Mouse (Mus musculus) myocyte (in vitro differentiated cells): ENCODE results near the gene Carns1.
"Not testable (repeated sequence)": the region's sequence is repeated elsewhere in the genome, so short reads cannot be mapped to it uniquely, and the experiment has no call there.

Experiments used
- CEBPB ChIP-seq: IDR thresholded peaks from 2 replicates; pipeline ENCODE4 v1.6.1; 2011; ENCODE audit warnings: mild to moderate bottlenecking, moderate library complexity; ENCODE audit not compliant: poor library complexity, insufficient read depth, severe bottlenecking
- E2F4 ChIP-seq: IDR thresholded peaks from one replicate; pipeline ENCODE4 v1.6.1; 2011; ENCODE audit warnings: mild to moderate bottlenecking, control low read depth, moderate library complexity; ENCODE audit not compliant: insufficient read depth
- MAX ChIP-seq: IDR thresholded peaks from one replicate; pipeline ENCODE4 v1.6.1; 2011; ENCODE audit warnings: low read depth, mild to moderate bottlenecking, control low read depth
- MYOD1 ChIP-seq, 3 experiments: IDR thresholded peaks; one replicate each; pipeline ENCODE4 v1.6.1; 2011; ENCODE audit warnings: control low read depth in 2 of 3, low read depth in 2 of 3, mild to moderate bottlenecking in 2 of 3, moderate library complexity in 1 of 3; ENCODE audit not compliant: insufficient read length in 2 of 3, control insufficient read depth in 1 of 3
- POLR2A ChIP-seq: IDR thresholded peaks from one replicate; pipeline ENCODE4 v1.6.1; 2011; ENCODE audit warnings: low read depth, mild to moderate bottlenecking, control low read depth, moderate library complexity; ENCODE audit not compliant: insufficient read length
- POLR2AphosphoS2 ChIP-seq: IDR thresholded peaks from one replicate; pipeline ENCODE4 v1.6.1; 2011; ENCODE audit warnings: low read depth, control low read depth; ENCODE audit not compliant: insufficient read length
- REST ChIP-seq: IDR thresholded peaks from one replicate; pipeline ENCODE4 v1.6.1; 2011; ENCODE audit warnings: mild to moderate bottlenecking, control low read depth, moderate library complexity; ENCODE audit not compliant: insufficient read depth, insufficient read length
- TCF12 ChIP-seq: IDR thresholded peaks from one replicate; pipeline ENCODE4 v1.6.1; 2011; ENCODE audit warnings: mild to moderate bottlenecking, control low read depth; ENCODE audit not compliant: poor library complexity, insufficient read depth, severe bottlenecking
- TCF3 ChIP-seq: IDR thresholded peaks from one replicate; pipeline ENCODE4 v1.6.1; 2011; ENCODE audit warnings: low read depth, control low read depth; ENCODE audit not compliant: insufficient read length

DNA sequence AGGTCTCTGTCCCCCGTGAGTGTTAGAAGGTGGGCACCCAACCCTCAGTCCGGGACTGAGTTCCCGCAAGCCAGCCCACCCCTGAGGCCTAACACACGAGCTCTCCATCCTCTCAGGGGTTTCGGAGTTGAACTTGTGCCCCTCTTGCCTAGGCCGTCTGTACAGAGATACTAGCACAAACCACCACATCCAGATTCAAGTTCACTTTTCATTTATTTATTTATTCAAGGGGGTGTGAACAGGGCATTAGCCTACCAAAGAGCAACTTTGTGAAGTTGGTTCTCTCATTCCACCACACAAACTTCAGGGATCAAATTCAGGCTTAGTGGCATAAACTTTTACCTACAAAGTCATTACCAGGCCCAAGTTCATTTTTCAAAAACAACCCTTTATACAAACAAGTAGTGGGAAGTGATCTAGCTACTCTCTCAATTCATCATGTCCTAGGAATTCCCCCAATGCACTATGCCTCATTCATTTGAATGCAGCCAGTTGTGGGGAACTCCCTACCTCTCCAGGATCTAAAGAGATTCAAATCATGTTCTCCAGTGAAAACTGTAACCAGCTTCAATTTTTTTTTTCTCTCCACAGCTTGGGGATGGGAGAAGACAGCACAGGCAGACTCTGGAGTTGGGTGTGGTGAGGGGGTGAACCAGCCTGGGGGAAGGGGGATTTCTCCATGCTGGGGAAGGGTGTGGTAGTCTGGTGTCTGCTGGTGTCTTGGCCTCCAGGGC, 39.9 kb downstream of the Carns1 start:
- TF ChIP-seq POLR2A; TCF12; E2F4; MAX; MYOD1 (IDR thresholded peaks at IDR 0.05; ENCODE audit: control insufficient read depth in 1 of 3, insufficient read length in 2 of 3, low read depth in 2 of 3); POLR2AphosphoS2; TCF3; CEBPB; REST: not testable (repeated sequence)
